Mouse (Mus musculus): ENCODE results near the gene Htra3.

DNA sequence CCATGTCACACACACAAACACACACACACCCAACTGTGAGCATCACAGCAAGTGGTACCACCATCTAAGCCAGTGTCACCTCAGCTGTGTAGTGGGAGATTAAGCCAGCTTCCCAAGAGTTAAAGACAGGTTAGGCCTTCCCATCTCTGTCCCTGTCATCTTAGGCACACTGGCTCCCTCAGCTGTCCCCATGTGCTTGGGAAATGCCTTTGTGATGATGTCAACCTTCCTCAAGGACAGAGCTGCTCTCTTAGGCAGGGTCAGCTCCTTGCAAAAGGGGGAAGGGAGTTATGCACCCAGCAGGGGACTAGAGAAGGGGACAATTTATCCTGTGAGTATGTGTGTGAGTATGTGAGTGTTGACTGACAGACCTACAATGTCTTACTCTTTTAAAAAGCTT lies 9.8 kb upstream of the Htra3 start:
- TF ChIP-seq CTCF (IDR thresholded peaks at IDR 0.05; ENCODE audit: extremely low read depth, insufficient read depth, insufficient read length, insufficient replicate concordance), result no peak
- no peak for TF ChIP-seq POLR2A (IDR thresholded peaks at IDR 0.05; ENCODE audit: low read depth, low read length)

All from spleen, adult 2 months (tissue).